Mouse (Mus musculus) embryo, embryonic 11.5 days (tissue): ENCODE data around the gene Ino80.
A peak's percentile ranks its signal among the peaks of the same experiment; 100 is the strongest.

Source experiments
- DNase-seq: peaks from one replicate; pipeline ENCODE4 v3.0.0-alpha.2; 2012; ENCODE audit warnings: low read depth, low spot score

Ino80 gene

GRCm38 (mm10) chr2:119454558-119454957 lies 22.9 kb downstream of the Ino80 start:
- no peak for DNase-seq

- peak; percentile 17 for DNase-seq
These were observed 40.5 kb downstream of the Ino80 start for GRCm38 (mm10) chr2:119436988-119437387.

GRCm38 (mm10) chr2:119436467-119436866 lies 41.0 kb downstream of the Ino80 start:
- no peak for DNase-seq

GRCm38 (mm10) chr2:119413819-119414218 lies 63.7 kb downstream of the Ino80 start:
- DNase-seq: no peak

- DNase-seq: no peak
These were observed 65.8 kb downstream of the Ino80 start for GRCm38 (mm10) chr2:119411674-119412073.

GRCm38 (mm10) chr2:119411016-119411415 lies 66.5 kb downstream of the Ino80 start:
- DNase-seq: no peak

- DNase-seq: no peak
These were observed 68.8 kb downstream of the Ino80 start for GRCm38 (mm10) chr2:119408733-119409132.

- no peak for DNase-seq
These were observed 69.2 kb downstream of the Ino80 start for GRCm38 (mm10) chr2:119408278-119408677.

GRCm38 (mm10) chr2:119399313-119399712 lies 78.2 kb downstream of the Ino80 start:
- DNase-seq: no peak

- no peak for DNase-seq
These were observed 78.8 kb downstream of the Ino80 start for GRCm38 (mm10) chr2:119398665-119399064.

GRCm38 (mm10) chr2:119398252-119398651 lies 79.2 kb downstream of the Ino80 start:
- no peak for DNase-seq

GRCm38 (mm10) chr2:119389992-119390391 lies 87.5 kb downstream of the Ino80 start:
- no peak for DNase-seq

GRCm38 (mm10) chr2:119388266-119388665 lies 89.2 kb downstream of the Ino80 start:
- no peak for DNase-seq

- no peak for DNase-seq
These were observed 98.0 kb downstream of the Ino80 start for GRCm38 (mm10) chr2:119379455-119379854.

- DNase-seq: no peak
These were observed 99.7 kb downstream of the Ino80 start for GRCm38 (mm10) chr2:119377826-119378225.

GRCm38 (mm10) chr2:119377286-119377685 lies 100.2 kb downstream of the Ino80 start:
- DNase-seq: no peak

GRCm38 (mm10) chr2:119370116-119370515 lies 107.4 kb downstream of the Ino80 start:
- DNase-seq: no peak

- DNase-seq: no peak
These were observed 110.1 kb downstream of the Ino80 start for GRCm38 (mm10) chr2:119367346-119367745.

GRCm38 (mm10) chr2:119364969-119365368 lies 112.5 kb downstream of the Ino80 start:
- DNase-seq: no peak

GRCm38 (mm10) chr2:119359721-119360291 lies 117.7 kb downstream of the Ino80 start:
- no peak for DNase-seq

- no peak for DNase-seq
These were observed 119.2 kb downstream of the Ino80 start for GRCm38 (mm10) chr2:119358249-119358648.

GRCm38 (mm10) chr2:119356805-119357204 lies 120.7 kb downstream of the Ino80 start:
- no peak for DNase-seq

- no peak for DNase-seq
These were observed 121.2 kb downstream of the Ino80 start for GRCm38 (mm10) chr2:119356310-119356709.

- DNase-seq: no peak
These were observed 121.8 kb downstream of the Ino80 start for GRCm38 (mm10) chr2:119355651-119356050.
